Mouse (Mus musculus) lung, postnatal 4 days (tissue): ENCODE data around the gene Ran.
A peak's percentile ranks its signal among the peaks of the same experiment; 100 is the strongest.

Experiments used
- DNase-seq, 2 experiments: peaks; one replicate each; pipeline ENCODE4 v3.0.0; 2021

Gene Ran

DNA sequence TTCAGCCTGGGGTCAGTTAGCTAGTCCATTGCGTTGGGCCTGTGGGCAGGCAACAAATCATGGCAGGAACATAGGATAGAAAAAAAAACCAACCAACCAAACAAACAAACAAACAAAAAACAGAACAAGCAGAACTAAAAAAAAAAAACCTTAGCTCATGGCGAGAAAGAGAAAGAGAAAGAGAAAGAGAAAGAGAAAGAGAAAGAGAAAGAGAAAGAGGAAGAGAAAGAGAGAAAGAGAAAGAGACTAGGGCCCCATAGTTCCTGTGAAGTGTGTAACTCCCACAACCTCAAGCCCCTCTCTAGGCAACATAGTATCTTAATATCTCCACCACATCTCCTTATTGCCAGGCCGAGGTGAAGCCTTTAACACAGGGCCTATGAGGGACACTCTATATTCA is 3.5 kb upstream of the Ran start:
- DNase-seq = no peak

DNA sequence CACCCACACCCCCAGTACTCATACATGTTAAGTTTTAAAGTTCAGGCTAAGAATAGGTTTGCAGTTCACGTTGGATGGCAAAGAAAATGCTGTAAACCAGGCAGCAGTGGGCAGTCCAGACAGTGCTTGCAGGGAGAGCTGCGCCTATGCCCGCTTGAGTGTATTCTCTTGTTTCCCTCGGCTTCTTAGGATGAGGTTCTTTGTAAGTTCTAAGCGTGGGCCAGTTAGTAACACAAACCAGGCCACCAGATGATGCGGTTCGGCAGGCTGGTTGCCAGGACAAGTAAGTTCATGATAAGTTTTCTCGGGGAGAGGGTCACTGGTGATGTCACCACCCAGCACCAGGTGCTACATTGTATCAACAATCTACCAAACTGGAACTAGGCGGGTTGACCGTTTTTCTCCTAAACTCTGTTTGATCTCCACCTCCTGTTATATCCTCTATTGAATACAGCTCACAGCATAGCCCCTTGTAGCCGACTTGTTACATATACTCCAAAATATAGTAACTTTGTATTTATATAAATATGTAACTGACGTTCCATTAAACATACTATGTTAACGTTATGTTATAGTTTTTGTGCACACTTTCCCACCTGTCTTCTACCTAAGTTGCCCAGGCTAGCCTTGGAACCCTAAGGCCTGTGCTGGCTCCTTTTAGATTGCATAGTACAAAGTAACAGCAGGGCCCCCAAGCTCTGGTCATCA is 933 bp upstream of the Ran start:
- DNase-seq = no peak

GRCm38 (mm10) chr5:129020300-129020668 is 415 bp downstream of the Ran start:
- DNase-seq = no peak

- DNase-seq = no peak
These were observed 862 bp downstream of the Ran start for GRCm38 (mm10) chr5:129020731-129021130.

- DNase-seq = no peak
These were observed 5.2 kb downstream of the Ran start for GRCm38 (mm10) chr5:129025048-129025447.

GRCm38 (mm10) chr5:129025725-129026124 is 5.9 kb downstream of the Ran start:
- DNase-seq = no peak

- no peak for DNase-seq
These were observed 6.3 kb downstream of the Ran start for GRCm38 (mm10) chr5:129026171-129026570.

DNA sequence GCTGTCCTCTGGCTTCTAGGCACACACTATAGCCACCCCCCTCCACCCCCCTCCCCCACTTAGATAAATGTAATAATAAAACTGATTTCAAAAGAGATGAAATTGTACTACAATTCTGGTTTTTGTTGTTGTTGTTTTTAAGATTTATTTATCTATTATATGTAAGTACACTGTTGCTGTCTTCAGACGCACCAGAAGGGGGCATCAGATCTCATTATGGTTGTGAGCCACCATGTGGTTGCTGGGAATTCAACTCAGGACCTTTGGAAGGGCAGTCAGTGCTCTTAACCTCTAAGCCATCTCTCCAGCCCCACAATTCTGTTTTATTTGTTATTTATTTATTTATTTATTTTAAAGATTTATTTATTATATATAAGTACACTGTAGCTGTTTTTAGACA is 6.8 kb downstream of the Ran start:
- no peak for DNase-seq

GRCm38 (mm10) chr5:129029131-129029723 is 9.4 kb downstream of the Ran start:
- no peak for DNase-seq

DNA sequence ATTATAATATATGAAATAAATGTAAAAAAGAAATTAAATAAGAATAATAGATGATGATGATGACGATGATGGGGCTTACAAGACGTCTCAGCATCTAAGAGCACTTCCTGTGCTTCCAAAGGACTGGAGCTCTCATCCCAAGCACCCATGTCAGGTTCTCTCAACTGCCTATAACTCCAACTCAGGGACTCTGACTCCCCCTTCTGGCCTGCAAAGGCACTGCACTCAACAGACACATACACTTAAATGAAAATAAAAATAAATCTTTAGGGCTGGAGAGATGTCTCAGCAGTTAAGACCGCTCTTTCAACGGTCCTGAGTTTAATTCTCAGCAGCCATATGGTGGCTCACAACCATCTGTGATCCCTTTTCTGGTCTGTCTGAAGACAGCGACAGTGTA is 16.8 kb downstream of the Ran start:
- no peak for DNase-seq

DNA sequence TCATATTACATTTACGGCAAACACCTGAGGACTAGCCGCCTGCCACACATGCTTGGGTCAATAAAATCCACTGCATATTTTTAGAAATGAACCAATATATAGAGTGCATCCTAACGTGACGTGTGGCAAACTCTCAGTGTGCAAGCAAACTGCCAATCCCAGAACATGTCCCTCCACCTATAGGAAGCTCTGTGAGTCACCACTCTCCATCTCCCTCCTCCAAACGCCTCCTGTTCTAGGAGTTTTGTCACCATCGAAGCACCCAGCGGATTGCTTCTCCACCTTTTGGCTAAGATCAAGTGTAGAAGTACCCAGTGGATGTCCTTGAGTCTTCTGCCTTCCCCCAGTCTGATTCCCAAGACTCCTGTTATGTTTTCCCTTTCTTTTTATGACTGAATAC is 17.9 kb downstream of the Ran start:
- no peak for DNase-seq

DNA sequence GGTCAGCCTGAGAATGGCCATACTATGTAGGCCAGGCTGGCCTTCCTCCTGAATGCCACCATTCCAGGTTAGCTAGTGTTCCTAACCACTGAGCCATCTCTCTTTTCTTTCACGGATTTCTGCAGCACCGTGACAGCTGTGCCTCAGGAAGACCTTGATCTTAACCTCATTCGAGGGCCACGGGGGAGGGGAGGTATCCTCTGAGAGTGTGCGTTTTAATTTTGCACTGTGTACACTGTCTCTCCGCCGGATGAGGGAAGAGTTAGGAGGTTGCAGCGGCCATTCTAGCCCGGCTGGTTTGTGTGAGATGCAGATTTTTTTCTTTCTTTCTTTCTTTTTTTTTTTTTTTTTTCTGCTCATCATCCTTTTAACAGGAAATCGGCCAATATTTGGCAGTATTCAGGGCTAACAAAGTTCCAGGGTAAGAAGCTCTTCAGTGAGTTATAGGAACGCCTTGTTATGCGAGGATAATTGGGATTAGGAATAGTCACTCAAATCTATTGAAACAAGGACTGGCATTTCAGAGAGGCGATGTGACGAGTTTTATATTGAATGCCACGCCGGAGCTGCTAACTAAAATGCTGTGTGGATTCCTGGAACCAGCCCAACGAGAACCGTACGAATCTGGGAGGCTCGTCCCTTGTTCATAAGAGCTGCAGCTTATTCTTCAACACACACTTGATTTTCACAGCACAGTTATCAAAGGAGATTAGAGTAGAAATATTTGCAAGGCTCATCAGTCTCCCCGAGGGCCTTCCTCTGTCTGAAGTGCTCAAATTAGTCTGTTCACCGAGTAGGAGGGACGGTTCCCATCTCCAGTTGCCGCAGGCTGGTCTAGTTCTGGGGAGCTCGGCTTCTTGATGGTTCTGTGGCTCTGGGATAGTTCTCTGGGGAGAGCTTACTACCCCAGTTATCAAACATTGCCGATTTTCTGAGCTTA is 26.0 kb downstream of the Ran start:
- DNase-seq = no peak

GRCm38 (mm10) chr5:129049372-129049771 is 29.5 kb downstream of the Ran start:
- no peak for DNase-seq

- DNase-seq = no peak
These were observed 32.0 kb downstream of the Ran start for GRCm38 (mm10) chr5:129051910-129052309.

DNA sequence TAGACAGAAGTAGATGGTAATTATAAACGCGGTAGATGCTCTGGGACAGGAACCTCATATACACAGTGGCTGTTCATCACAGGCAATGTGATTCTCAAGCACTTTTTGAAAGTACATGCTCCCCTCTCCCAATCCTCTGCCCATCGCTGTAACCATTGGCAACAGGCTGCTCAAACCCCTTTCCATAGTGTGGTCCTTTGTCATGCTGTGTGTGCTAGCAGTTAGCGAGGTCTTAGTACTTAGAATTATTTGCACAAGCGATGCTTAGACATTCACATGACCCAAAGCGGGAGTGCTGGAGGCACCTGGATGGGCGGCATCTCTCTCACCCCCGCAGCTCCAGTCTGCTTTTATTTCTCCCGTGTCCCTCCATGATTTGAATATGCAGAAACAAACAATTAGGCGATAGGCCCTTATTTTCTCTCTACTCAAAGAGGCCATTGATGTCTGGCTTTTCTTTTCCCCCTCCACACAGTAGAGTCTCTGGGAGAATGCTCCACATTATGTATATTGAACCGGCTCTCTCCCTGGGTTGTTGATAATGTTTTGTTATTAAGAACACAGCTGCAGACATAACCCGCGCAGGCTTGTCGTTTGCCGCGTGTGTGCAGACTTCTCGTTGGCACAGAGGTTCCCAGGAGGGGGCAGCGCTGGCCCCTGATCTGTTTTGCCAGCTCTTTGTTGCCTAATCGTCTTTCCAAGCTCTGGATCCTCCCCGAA is 32.9 kb downstream of the Ran start:
- no peak for DNase-seq

DNA sequence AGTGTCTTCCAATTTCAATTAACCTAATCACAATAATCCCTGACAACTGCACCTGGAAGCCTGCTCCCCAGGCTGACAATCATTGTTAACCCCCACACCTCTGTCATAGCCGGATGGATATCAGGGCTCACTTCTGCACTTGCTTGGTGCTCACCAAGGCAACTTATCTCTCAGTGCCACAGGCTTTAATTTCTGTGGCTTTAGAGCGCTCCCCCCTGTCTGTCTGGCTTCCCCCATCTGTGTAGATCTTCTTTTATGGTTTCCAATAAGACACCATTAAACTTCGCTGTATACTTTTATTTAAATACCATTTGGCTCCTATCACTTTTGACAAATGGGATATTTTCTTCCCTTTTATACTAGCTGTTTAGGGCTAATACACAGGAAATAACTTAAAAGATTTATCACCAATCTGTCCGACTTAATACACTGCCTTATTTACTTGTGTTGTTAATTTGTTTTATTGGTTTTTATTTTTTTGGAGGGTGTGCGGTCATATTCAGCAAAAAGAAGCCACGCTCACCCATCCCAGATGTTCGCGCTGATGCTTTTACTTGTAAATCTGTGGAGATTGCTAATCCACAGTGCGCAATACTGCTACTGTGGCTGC is 34.9 kb downstream of the Ran start:
- no peak for DNase-seq

DNA sequence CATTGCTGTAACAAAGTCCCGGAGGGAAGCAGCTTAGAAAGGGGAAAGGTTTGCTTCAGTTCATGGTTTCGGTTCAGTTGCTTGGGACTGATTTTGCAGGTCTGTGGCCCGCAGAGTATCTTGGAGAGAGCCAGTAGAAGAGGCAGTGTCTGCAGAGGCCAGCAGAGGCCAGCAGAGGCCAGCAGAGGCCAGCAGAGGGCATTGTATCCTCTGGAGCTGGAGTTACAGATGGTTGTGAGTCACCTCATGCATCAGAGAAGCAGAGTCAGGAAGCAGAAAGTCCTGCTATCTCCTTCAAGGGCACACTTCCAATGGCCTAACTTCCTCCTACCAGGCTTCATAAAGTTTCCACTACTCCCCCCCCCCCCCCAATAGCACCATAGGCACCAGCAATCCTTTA is 39.2 kb downstream of the Ran start:
- no peak for DNase-seq

GRCm38 (mm10) chr5:129061579-129061978 is 41.7 kb downstream of the Ran start:
- DNase-seq = peak; percentile 51 to 60

DNA sequence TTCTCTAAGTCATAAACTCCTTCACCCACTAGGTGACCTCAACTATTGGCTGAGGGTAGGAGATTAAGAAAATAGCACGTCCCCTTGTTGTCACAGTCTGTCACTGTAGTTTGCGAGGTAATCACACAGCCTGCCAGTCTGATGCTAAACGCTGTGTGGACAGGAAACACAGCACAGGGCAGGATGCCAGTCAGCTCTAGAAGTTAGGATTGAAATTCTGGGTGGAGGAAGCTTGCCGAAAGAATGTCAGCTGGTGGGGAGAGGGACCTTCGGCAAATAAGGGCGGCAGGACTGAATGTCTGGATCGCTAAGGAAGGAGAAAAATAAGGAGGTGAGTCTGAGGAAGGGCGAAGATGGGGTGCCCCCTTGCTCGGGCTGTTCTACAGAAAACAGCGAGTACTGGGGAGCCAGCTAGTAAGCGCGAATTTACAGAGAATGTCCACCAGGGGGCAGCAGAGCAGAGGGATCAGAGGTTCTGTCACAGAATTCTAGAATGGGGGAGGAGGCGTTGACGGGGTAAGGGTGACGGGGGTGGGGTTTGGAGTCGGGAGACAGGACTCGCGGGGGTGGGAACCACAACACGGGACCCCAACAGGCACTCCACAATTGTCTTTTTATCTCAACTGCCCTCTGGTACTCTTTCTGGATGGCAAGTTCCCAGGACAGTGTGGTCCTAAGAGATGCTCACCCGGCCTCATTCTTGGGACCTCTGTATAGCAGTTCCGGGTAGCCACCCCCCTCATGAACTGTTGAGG is 43.3 kb downstream of the Ran start:
- peak; percentile 65 to 81 for DNase-seq

DNA sequence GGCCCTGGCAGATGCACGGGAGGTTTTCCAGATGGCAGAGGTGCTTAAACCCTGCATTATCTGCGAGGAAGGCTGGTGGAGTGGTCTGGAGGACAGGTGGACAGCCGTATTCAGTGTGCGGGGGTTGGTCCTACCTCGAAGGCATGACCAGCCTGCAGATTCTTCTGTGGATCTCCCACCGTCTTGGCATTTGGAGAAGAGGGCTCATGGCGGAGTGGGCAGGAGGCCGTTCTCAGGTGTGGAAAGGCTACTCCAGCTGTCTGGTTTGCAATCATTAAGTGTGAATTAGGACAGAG is 43.9 kb downstream of the Ran start:
- no peak for DNase-seq

GRCm38 (mm10) chr5:129064186-129064585 is 44.3 kb downstream of the Ran start:
- DNase-seq = no peak

GRCm38 (mm10) chr5:129065301-129065700 is 45.4 kb downstream of the Ran start:
- DNase-seq = no peak
